Mouse (Mus musculus): Measurements from ENCODE around the gene Tsr2.

GRCm38 (mm10) chrX:151107301-151108067 is 11.1 kb upstream of the Tsr2 start:
- TF ChIP-seq CTCF (IDR thresholded peaks at IDR 0.05; ENCODE audit: borderline replicate concordance, control insufficient read depth, extremely low read depth, insufficient read depth, low read length, poor library complexity) (no peak), POLR2A (IDR thresholded peaks at IDR 0.05; ENCODE audit: control insufficient read depth, extremely low read depth, insufficient read depth, low read length, poor library complexity) (no peak)

Data from thymus, adult 2 months (tissue).